Mouse (Mus musculus): Measurements from ENCODE around the gene Notch1.

DNA sequence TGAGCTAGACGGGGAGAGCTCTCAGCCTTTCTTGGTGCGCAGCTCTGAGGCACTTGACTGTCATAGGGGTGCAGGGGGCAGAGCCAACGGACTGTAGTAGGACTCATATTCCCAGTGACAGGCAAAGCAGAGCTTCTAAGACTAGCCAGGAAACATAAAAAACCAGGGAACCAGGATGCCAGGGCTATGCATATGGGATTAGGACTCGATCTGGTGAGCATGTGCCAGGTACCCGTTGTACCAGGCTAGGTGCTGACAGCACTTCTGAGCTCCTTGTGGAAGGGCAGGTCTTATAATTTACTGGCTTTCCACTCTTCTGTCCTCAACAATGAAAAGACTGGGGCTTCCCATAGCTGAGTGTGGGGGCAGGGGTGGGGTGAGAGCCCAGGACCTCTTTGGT is 7.8 kb downstream of the Notch1 start:
- TF ChIP-seq CTCF (IDR thresholded peaks at IDR 0.05; ENCODE audit: low read depth, low read length) (no peak), POLR2A (IDR thresholded peaks at IDR 0.05; ENCODE audit: borderline replicate concordance, low read depth, low read length) (no peak)
